Mouse (Mus musculus) brain, embryonic 14.5 days (tissue): ENCODE data around the gene Cant1.

ENCODE experiments used
- CTCF ChIP-seq: fragments of 200-500 bp; IDR thresholded peaks from 2 replicates; pipeline ENCODE4 v1.5.1; 2012; ENCODE audit warnings: inconsistent platforms, mild to moderate bottlenecking, moderate library complexity, borderline replicate concordance; ENCODE audit not compliant: insufficient read depth, insufficient read length; ENCODE audit errors: extremely low read depth
- POLR2A ChIP-seq: fragments of 200-500 bp; IDR thresholded peaks from 2 replicates; pipeline ENCODE4 v1.6.1; 2012; ENCODE audit warnings: mild to moderate bottlenecking, inconsistent platforms, borderline replicate concordance; ENCODE audit not compliant: poor library complexity, insufficient read depth, insufficient read length, severe bottlenecking; ENCODE audit errors: extremely low read depth

GRCm38 (mm10) chr11:118360907-118361341, 58.0 kb downstream of the Cant1 start:
- TF ChIP-seq CTCF (no peak), POLR2A (no peak)
